Mouse (Mus musculus) olfactory bulb, adult 2 months (tissue): Measurements from ENCODE around the gene Rfc1. TPM values are rescaled to one million over a fixed set of nuclear protein-coding genes. Genes with fewer than 3 reads are reported as not detected.
A peak's percentile ranks its signal among the peaks of the same experiment; 100 is the strongest.

Experiments used
- H3K27ac ChIP-seq: fragments of 200-500 bp; 2 replicates; pipeline ENCODE4 v1.5.1; 2012; ENCODE audit warnings: low read depth, low read length; ENCODE audit not compliant: insufficient read depth
- H3K4me1 ChIP-seq: fragments of 200-500 bp; 2 replicates; pipeline ENCODE4 v1.6.1; 2012; ENCODE audit warnings: low read length; ENCODE audit not compliant: control insufficient read depth, insufficient read depth
- H3K4me3 ChIP-seq: fragments of 200-500 bp; 2 replicates; pipeline ENCODE4 v1.5.1; 2012; ENCODE audit warnings: mild to moderate bottlenecking, low read depth, low read length, moderate library complexity; ENCODE audit not compliant: insufficient read depth
- CTCF ChIP-seq: fragments of 200-500 bp; IDR thresholded peaks from 2 replicates; pipeline ENCODE4 v1.5.1; 2012; ENCODE audit warnings: low read depth, mild to moderate bottlenecking, low read length, moderate library complexity; ENCODE audit not compliant: insufficient read depth
- POLR2A ChIP-seq: fragments of 200-500 bp; IDR thresholded peaks from 2 replicates; pipeline ENCODE4 v1.6.1; 2012; ENCODE audit warnings: mild to moderate bottlenecking, low read depth, low read length, moderate library complexity; ENCODE audit not compliant: insufficient read depth
- WGBS: fragments of 180-500 bp; shearing (Covaris S2); methylation state at CpG from one replicate; pipeline ENCODE4 v1.1.7; 2018; 5-methylcytosine and 5-hydroxymethylcytosine counted together
- polyA plus RNA-seq: library from polyadenylated mRNA; stranded (reverse); fragments of >200 nt; gene quantifications from 2 replicates; pipeline ENCODE4 v1.2.4, GENCODE M21; 2012; ENCODE audit warnings: low replicate concordance; ENCODE audit not compliant: missing spikeins, insufficient read depth, insufficient read length

Gene Rfc1
- polyA plus RNA-seq, 1 experiment, result not detected

- Histone ChIP-seq H3K4me3 (no peak overlapping the region), H3K4me1 (no peaks in the 10 kb centered on the region), H3K27ac (no peak overlapping the region)
- 63% methylated on average over 4 of the region's 4 CpGs for WGBS
- TF ChIP-seq CTCF (no peak), POLR2A (no peak)
These were observed 4.7 kb upstream of the Rfc1 start for GRCm38 (mm10) chr5:65340167-65340566.

- H3K27ac ChIP-seq, result no peak overlapping the region
- no peak overlapping the region for H3K4me3 ChIP-seq
- 87% methylated on average over 6 of the region's 6 CpGs for WGBS
- no peaks in the 10 kb centered on the region for H3K4me1 ChIP-seq
- TF ChIP-seq CTCF, result no peak
- TF ChIP-seq POLR2A, result no peak
These were observed 2.9 kb upstream of the Rfc1 start for GRCm38 (mm10) chr5:65338394-65338793.

- Histone ChIP-seq H3K27ac (no peak overlapping the region), H3K4me1 (no peaks in the 10 kb centered on the region), H3K4me3 (no peak overlapping the region)
- TF ChIP-seq POLR2A, result no peak
- no peak for TF ChIP-seq CTCF
- 24% methylated on average over 4 of the region's 4 CpGs for WGBS
These were observed 545 bp upstream of the Rfc1 start for GRCm38 (mm10) chr5:65336075-65336355.

- TF ChIP-seq CTCF (no peak), POLR2A (no peak)
- no peak overlapping the region for H3K27ac ChIP-seq
- WGBS, result 5% methylated on average over 8 of the region's 8 CpGs
- H3K4me3 ChIP-seq, result peak overlapping the region; percentile 99
- no peaks in the 10 kb centered on the region for H3K4me1 ChIP-seq
These were observed 682 bp downstream of the Rfc1 start for GRCm38 (mm10) chr5:65334788-65335187.

GRCm38 (mm10) chr5:65329971-65330370 lies 5.5 kb downstream of the Rfc1 start:
- 81% methylated on average over 3 of the region's 3 CpGs for WGBS
- Histone ChIP-seq H3K27ac (no peak overlapping the region), H3K4me1 (no peaks in the 10 kb centered on the region), H3K4me3 (no peak overlapping the region)
- TF ChIP-seq CTCF, result no peak
- no peak for TF ChIP-seq POLR2A

- H3K27ac ChIP-seq, result no peak overlapping the region
- no peak overlapping the region for H3K4me3 ChIP-seq
These were observed 9.3 kb downstream of the Rfc1 start for GRCm38 (mm10) chr5:65326212-65326611.

GRCm38 (mm10) chr5:65324758-65325355 lies 10.6 kb downstream of the Rfc1 start:
- H3K27ac ChIP-seq, result no peak overlapping the region
- 88% methylated on average over 3 of the region's 3 CpGs for WGBS
- H3K4me1 ChIP-seq, result no peaks in the 10 kb centered on the region
- no peak overlapping the region for H3K4me3 ChIP-seq
- no peak for TF ChIP-seq POLR2A
- no peak for TF ChIP-seq CTCF

More at GRCm38 (mm10) chr5:65326212-65326611, 9.3 kb downstream of the Rfc1 start:
- 74% methylated on average over 5 of the region's 5 CpGs for WGBS
- no peaks in the 10 kb centered on the region for H3K4me1 ChIP-seq
- TF ChIP-seq CTCF, result no peak
- TF ChIP-seq POLR2A, result no peak

- WGBS, result 91% methylated on average over 3 of the region's 3 CpGs
- no peak overlapping the region for H3K27ac ChIP-seq
- no peak overlapping the region for H3K4me3 ChIP-seq
- no peaks in the 10 kb centered on the region for H3K4me1 ChIP-seq
- TF ChIP-seq CTCF (no peak), POLR2A (no peak)
These were observed 11.2 kb downstream of the Rfc1 start for GRCm38 (mm10) chr5:65324271-65324670.

GRCm38 (mm10) chr5:65322165-65322564 lies 13.3 kb downstream of the Rfc1 start:
- TF ChIP-seq POLR2A, result no peak
- no peak for TF ChIP-seq CTCF
- H3K4me1 ChIP-seq, result no peaks in the 10 kb centered on the region
- WGBS, result 83% methylated on average over 10 of the region's 10 CpGs
- H3K27ac ChIP-seq, result no peak overlapping the region
- H3K4me3 ChIP-seq, result no peak overlapping the region

GRCm38 (mm10) chr5:65319176-65319575 lies 16.3 kb downstream of the Rfc1 start:
- no peaks in the 10 kb centered on the region for H3K4me1 ChIP-seq
- H3K27ac ChIP-seq, result no peak overlapping the region
- TF ChIP-seq CTCF (no peak), POLR2A (no peak)
- WGBS, result 82% methylated on average over 9 of the region's 9 CpGs
- H3K4me3 ChIP-seq, result no peak overlapping the region
